Mouse (Mus musculus): ENCODE data around the gene Dock2.

DNA sequence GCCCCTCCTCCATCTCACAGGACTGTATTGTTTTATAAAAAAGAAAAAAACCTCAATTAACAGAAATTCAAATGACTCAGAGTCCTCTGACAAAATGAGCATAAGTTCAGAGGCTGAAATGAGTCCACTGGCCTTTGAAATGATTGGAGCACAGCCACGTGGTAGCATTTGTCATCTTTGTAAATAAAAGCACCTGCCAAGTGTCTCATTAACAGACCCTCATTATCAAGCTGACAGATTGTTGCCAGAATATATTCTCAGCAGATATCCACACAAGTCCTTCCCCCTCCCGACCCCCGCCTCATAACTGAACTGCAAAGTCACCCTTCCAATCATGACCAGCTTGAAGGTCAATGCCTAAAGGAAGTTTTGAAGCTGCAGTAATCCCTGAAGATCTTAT, 49.7 kb downstream of the Dock2 start:
- TF ChIP-seq POLR2A (IDR thresholded peaks at IDR 0.05; ENCODE audit: borderline replicate concordance, extremely low read depth, low read depth, low read length), result no peak
- TF ChIP-seq CTCF (IDR thresholded peaks at IDR 0.05; ENCODE audit: insufficient read depth, low read length), result no peak

Data from lung, adult 2 months (tissue).